Mouse (Mus musculus): ENCODE data around the gene Ofd1. TPM values are rescaled to one million over a fixed set of nuclear protein-coding genes. Genes with fewer than 3 reads are reported as not detected.

Ofd1 gene
- polyA plus RNA-seq, 1 experiment, result 19.8 TPM

DNA sequence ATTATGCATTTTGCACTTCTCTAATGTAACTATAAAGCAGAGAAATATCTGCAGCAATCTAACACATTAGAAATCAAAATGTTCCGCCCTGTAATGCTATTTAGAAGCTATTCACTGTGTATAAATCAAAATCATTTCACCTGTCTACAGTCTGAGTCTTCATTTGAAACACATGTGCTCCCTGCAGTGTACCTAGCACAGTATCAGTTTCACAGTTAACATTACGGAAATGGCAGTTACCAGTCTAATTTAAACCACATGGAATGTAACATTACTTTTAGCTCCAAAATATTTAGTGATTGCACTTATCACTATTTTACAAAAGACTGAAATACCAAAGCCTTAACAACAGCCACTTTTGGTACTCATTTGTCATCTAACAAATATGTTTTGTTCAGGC is 5.7 kb downstream of the Ofd1 start:
- no peak overlapping the region for H3K4me3 ChIP-seq (ENCODE audit: low read depth, low read length)
- H3K36me3 ChIP-seq (ENCODE audit: control insufficient read depth, insufficient read depth, low read length, poor library complexity, severe bottlenecking), result no peaks in the 10 kb centered on the region; the same call in 1 of the 2 replicates
- no peak for TF ChIP-seq EP300 (IDR thresholded peaks at IDR 0.05; ENCODE audit: insufficient read depth, low read depth, low read length)
- no peak for TF ChIP-seq POLR2A (IDR thresholded peaks at IDR 0.05; ENCODE audit: insufficient read depth, low read length)
- no peak for TF ChIP-seq CTCF (IDR thresholded peaks at IDR 0.05; ENCODE audit: low read depth, low read length)
- no peaks in the 10 kb centered on the region for H3K4me1 ChIP-seq (ENCODE audit: control insufficient read depth, insufficient read depth, low read length)
- no peaks in the 10 kb centered on the region for H3K9me3 ChIP-seq (replicated peaks; ENCODE audit: control insufficient read depth, insufficient read depth, low read length, poor library complexity, severe bottlenecking)
- no peaks in the 10 kb centered on the region for H3K27me3 ChIP-seq (ENCODE audit: control insufficient read depth, insufficient read depth, low read length, poor library complexity, severe bottlenecking)
- no peak overlapping the region for H3K27ac ChIP-seq (ENCODE audit: insufficient read depth, low read length)
- no peak overlapping the region for H3K9ac ChIP-seq (ENCODE audit: low read depth, poor library complexity, severe bottlenecking)

DNA sequence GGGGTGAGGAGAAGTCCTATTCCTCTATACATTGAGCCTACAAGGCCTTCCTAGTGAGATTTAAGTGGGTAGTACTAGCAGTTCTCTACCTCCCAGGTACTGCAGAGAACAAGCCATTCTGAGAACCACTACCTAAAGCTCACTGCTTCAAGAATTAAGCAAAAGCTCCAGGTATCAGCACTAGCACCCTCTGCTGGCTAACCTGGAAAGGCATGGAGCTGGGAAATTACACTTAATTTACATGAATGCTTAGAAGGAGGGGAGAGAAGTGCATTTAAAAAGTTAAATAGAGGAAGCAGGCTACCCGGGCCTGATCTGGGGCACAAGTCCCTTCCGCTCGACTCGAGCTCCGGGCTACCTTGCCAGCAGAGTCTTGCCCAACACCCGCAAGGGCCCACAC is 24.3 kb downstream of the Ofd1 start:
- Histone ChIP-seq H3K9me3 (replicated peaks; ENCODE audit: control insufficient read depth, insufficient read depth, low read length, poor library complexity, severe bottlenecking) (no peaks in the 10 kb centered on the region), H3K4me3 (ENCODE audit: low read depth, low read length) (no peak overlapping the region), H3K36me3 (ENCODE audit: control insufficient read depth, insufficient read depth, low read length, poor library complexity, severe bottlenecking) (no peaks in the 10 kb centered on the region), H3K27me3 (ENCODE audit: control insufficient read depth, insufficient read depth, low read length, poor library complexity, severe bottlenecking) (no peaks in the 10 kb centered on the region), H3K4me1 (ENCODE audit: control insufficient read depth, insufficient read depth, low read length) (no peaks in the 10 kb centered on the region), H3K27ac (ENCODE audit: insufficient read depth, low read length) (no peak overlapping the region), H3K9ac (ENCODE audit: low read depth, poor library complexity, severe bottlenecking) (no peak overlapping the region)
- TF ChIP-seq EP300 (IDR thresholded peaks at IDR 0.05; ENCODE audit: insufficient read depth, low read depth, low read length), result no peak
- TF ChIP-seq POLR2A (IDR thresholded peaks at IDR 0.05; ENCODE audit: insufficient read depth, low read length), result no peak
- TF ChIP-seq CTCF (IDR thresholded peaks at IDR 0.05; ENCODE audit: low read depth, low read length), result no peak

DNA sequence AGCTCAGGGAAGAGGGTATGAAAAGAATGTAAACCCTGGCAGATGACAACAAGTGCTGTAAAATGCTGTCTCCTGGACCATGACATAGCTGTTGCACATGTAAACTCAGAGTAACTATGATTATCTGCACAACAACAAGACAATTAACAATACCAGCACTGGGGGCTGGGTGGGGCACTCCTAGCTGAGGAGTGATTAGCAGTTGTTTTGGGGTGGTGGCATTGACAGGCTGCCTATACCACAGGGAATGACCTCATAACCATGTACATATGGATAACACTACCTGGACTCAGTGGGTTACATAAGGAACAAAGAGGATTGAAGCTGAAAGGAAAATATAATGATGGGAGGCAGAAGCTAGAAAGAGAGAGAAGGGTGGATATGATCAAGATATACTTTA is 32.6 kb downstream of the Ofd1 start:
- Histone ChIP-seq H3K4me3 (ENCODE audit: low read depth, low read length) (no peak overlapping the region), H3K9ac (ENCODE audit: low read depth, poor library complexity, severe bottlenecking) (no peak overlapping the region), H3K27ac (ENCODE audit: insufficient read depth, low read length) (no peak overlapping the region), H3K36me3 (ENCODE audit: control insufficient read depth, insufficient read depth, low read length, poor library complexity, severe bottlenecking) (peaks cover 4% of the 10 kb centered on the region), H3K27me3 (ENCODE audit: control insufficient read depth, insufficient read depth, low read length, poor library complexity, severe bottlenecking) (no peaks in the 10 kb centered on the region), H3K4me1 (ENCODE audit: control insufficient read depth, insufficient read depth, low read length) (no peaks in the 10 kb centered on the region), H3K9me3 (replicated peaks; ENCODE audit: control insufficient read depth, insufficient read depth, low read length, poor library complexity, severe bottlenecking) (no peaks in the 10 kb centered on the region)
- TF ChIP-seq EP300 (IDR thresholded peaks at IDR 0.05; ENCODE audit: insufficient read depth, low read depth, low read length) (no peak), CTCF (IDR thresholded peaks at IDR 0.05; ENCODE audit: low read depth, low read length) (no peak), POLR2A (IDR thresholded peaks at IDR 0.05; ENCODE audit: insufficient read depth, low read length) (no peak)

DNA sequence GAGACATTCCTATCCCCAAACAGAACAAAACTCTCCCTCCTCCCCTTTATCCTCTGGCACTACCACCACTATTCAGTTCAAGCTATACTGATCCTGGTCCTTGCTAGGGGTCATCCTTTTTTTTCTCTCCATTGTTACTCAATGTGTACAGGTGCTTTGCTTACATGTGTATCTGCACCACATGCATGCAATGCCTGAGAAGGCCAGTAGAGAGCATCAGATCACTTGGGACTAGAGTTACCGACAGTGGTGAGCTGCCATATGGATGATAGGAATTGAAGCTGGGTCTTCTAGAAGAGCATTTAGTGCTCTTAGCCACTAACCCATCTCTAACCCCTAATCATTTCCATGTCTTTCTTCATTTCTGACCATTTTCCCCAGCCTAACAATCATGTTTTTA is 46.8 kb downstream of the Ofd1 start:
- TF ChIP-seq CTCF (IDR thresholded peaks at IDR 0.05; ENCODE audit: low read depth, low read length) (no peak), POLR2A (IDR thresholded peaks at IDR 0.05; ENCODE audit: insufficient read depth, low read length) (no peak), EP300 (IDR thresholded peaks at IDR 0.05; ENCODE audit: insufficient read depth, low read depth, low read length) (no peak)

DNA sequence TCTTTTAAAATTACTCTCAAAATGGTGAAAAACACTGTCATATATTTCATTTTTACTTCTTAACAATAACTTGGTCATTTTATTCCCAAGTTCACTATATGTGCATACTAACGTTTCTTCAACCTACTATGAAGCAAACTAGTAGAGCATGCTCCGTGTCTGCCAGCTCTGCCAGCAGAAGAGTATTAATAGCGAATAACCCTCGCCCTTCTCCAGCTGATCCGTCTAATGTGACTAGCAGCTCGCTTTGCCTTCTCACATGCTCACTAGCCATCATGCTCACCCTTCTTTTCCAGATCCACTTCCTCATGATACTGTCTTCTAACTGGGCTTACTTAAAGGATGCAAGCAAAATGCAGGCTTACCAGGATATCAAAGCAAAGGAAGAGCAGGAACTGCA is 53.8 kb downstream of the Ofd1 start:
- H3K27ac ChIP-seq (ENCODE audit: insufficient read depth, low read length), result no peak overlapping the region
- H3K4me3 ChIP-seq (ENCODE audit: low read depth, low read length), result no peak overlapping the region
- H3K4me1 ChIP-seq (ENCODE audit: control insufficient read depth, insufficient read depth, low read length), result no peaks in the 10 kb centered on the region
- H3K9ac ChIP-seq (ENCODE audit: low read depth, poor library complexity, severe bottlenecking), result no peak overlapping the region
- no peaks in the 10 kb centered on the region; the same call in 1 of the 2 replicates for H3K36me3 ChIP-seq (ENCODE audit: control insufficient read depth, insufficient read depth, low read length, poor library complexity, severe bottlenecking)
- no peaks in the 10 kb centered on the region for H3K9me3 ChIP-seq (replicated peaks; ENCODE audit: control insufficient read depth, insufficient read depth, low read length, poor library complexity, severe bottlenecking)
- no peaks in the 10 kb centered on the region for H3K27me3 ChIP-seq (ENCODE audit: control insufficient read depth, insufficient read depth, low read length, poor library complexity, severe bottlenecking)
- no peak for TF ChIP-seq POLR2A (IDR thresholded peaks at IDR 0.05; ENCODE audit: insufficient read depth, low read length)
- no peak for TF ChIP-seq CTCF (IDR thresholded peaks at IDR 0.05; ENCODE audit: low read depth, low read length)
- TF ChIP-seq EP300 (IDR thresholded peaks at IDR 0.05; ENCODE audit: insufficient read depth, low read depth, low read length), result no peak

More for the DNA sequence above, 46.8 kb downstream of the Ofd1 start:
- H3K4me3 ChIP-seq (ENCODE audit: low read depth, low read length), result no peak overlapping the region
- H3K4me1 ChIP-seq (ENCODE audit: control insufficient read depth, insufficient read depth, low read length), result no peaks in the 10 kb centered on the region
- H3K9me3 ChIP-seq (replicated peaks; ENCODE audit: control insufficient read depth, insufficient read depth, low read length, poor library complexity, severe bottlenecking), result no peaks in the 10 kb centered on the region
- H3K27ac ChIP-seq (ENCODE audit: insufficient read depth, low read length), result no peak overlapping the region
- H3K27me3 ChIP-seq (ENCODE audit: control insufficient read depth, insufficient read depth, low read length, poor library complexity, severe bottlenecking), result no peaks in the 10 kb centered on the region
- no peaks in the 10 kb centered on the region; the same call in none of the 2 replicates for H3K36me3 ChIP-seq (ENCODE audit: control insufficient read depth, insufficient read depth, low read length, poor library complexity, severe bottlenecking)
- H3K9ac ChIP-seq (ENCODE audit: low read depth, poor library complexity, severe bottlenecking), result no peak overlapping the region

DNA sequence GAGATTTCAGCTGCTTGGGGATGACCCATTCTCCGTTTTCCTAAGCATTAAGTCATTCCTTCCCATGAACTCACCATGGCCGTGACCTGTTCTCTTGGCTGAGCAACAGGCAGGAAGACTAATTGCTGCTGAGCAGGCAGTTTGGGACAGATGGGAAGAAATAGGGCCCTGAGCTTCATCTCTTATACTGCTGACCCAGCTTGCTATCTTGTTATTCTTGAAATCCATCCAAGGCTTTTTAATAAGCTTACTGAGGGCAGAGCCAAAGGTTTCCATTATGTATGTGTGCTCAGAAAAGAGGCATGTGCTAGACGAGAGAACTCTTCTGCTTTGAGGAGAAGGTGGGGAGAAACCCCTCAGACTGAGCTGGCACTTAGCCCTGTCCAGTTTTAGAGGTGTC is 55.6 kb downstream of the Ofd1 start:
- Histone ChIP-seq H3K27me3 (ENCODE audit: control insufficient read depth, insufficient read depth, low read length, poor library complexity, severe bottlenecking) (no peaks in the 10 kb centered on the region), H3K36me3 (ENCODE audit: control insufficient read depth, insufficient read depth, low read length, poor library complexity, severe bottlenecking) (no peaks in the 10 kb centered on the region), H3K9ac (ENCODE audit: low read depth, poor library complexity, severe bottlenecking) (no peak overlapping the region), H3K4me1 (ENCODE audit: control insufficient read depth, insufficient read depth, low read length) (no peaks in the 10 kb centered on the region), H3K4me3 (ENCODE audit: low read depth, low read length) (no peak overlapping the region), H3K9me3 (replicated peaks; ENCODE audit: control insufficient read depth, insufficient read depth, low read length, poor library complexity, severe bottlenecking) (no peaks in the 10 kb centered on the region), H3K27ac (ENCODE audit: insufficient read depth, low read length) (no peak overlapping the region)
- no peak for TF ChIP-seq EP300 (IDR thresholded peaks at IDR 0.05; ENCODE audit: insufficient read depth, low read depth, low read length)
- TF ChIP-seq POLR2A (IDR thresholded peaks at IDR 0.05; ENCODE audit: insufficient read depth, low read length), result no peak
- TF ChIP-seq CTCF (IDR thresholded peaks at IDR 0.05; ENCODE audit: low read depth, low read length), result no peak
